Mouse (Mus musculus) megakaryocyte, embryonic 14.5 days (primary cell): ENCODE data around the gene Gm49380.

Experiments
- FLI1 ChIP-seq: IDR thresholded peaks from 2 replicates; pipeline ENCODE4 v1.6.1; 2012; ENCODE audit warnings: low read length, inconsistent platforms, mixed read lengths
- GATA1 ChIP-seq: IDR thresholded peaks from 3 replicates; pipeline ENCODE4 v1.6.1; 2012; ENCODE audit warnings: mixed read lengths, low read length, inconsistent platforms, borderline replicate concordance

DNA sequence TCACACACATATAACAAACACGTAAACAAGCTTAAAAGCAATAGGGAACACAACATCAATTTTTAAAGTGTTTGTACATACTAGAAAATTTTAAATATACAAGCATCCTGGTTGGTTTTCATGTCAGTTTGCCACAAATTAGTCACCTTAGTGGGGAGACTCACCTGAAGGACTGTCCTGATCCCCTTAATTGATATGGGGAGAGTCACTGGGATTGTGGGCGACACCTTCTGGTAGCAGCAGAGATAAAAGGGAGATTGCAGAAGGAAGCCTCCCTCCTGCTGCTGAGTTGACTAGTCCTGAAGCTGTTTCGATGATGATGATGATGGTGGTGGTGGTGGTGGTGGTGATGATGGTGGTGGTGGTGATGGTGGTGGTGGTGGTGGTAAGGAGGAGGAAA, 60.4 kb downstream of the Gm49380 start:
- TF ChIP-seq GATA1 (no peak), FLI1 (no peak)
